Mouse (Mus musculus) CH12.LX (cell line): ENCODE measurements at regions not wholly inside any gene's neighbourhood (a gene's known extent, or its start where the extent isn't known, plus 50 kb on each side); places are given as distances from the start of the nearest gene placed in this dataset.

Experiments used
- DNase-seq: peaks from one replicate; pipeline ENCODE4 v3.0.0-alpha.2; 2013; ENCODE audit errors: extremely low read depth
- H3K27ac ChIP-seq: 2 replicates; pipeline ENCODE4 v1.5.1; 2012; ENCODE audit warnings: low read depth, mild to moderate bottlenecking, control low read depth, moderate library complexity; ENCODE audit not compliant: insufficient read depth
- H3K27me3 ChIP-seq: replicated peaks from 2 replicates; pipeline ENCODE3; 2012; ENCODE audit warnings: inconsistent platforms
- H3K36me3 ChIP-seq, 2 experiments: replicated peaks in 1 of 2; 2 replicates each; pipeline versions ENCODE3 to v1.6.1; 2012; ENCODE audit warnings: inconsistent platforms in 1 of 2, low read length in 1 of 2, mild to moderate bottlenecking in 1 of 2, mixed read lengths in 1 of 2, moderate library complexity in 1 of 2; ENCODE audit not compliant: control insufficient read depth in 1 of 2, insufficient read depth in 1 of 2
- H3K4me1 ChIP-seq, 2 experiments: 2 replicates each; pipeline ENCODE4 v1.6.1; 2012; ENCODE audit warnings: inconsistent platforms in 1 of 2, moderate library complexity in 1 of 2; ENCODE audit not compliant: insufficient read depth in 2 of 2, control insufficient read depth in 1 of 2
- H3K4me2 ChIP-seq: 2 replicates; pipeline ENCODE4 v1.6.1; 2012; ENCODE audit warnings: low read depth, mild to moderate bottlenecking, control low read depth; ENCODE audit not compliant: poor library complexity, insufficient read depth, severe bottlenecking
- H3K4me3 ChIP-seq, 3 experiments: fragments of 150-350 bp in 1 of 3; sonication (generic) in 1 of 3; replicated peaks in 1 of 3; 2 replicates each; pipeline versions ENCODE3 to v1.5.1; 2011 to 2012; ENCODE audit warnings: low read depth in 2 of 3, low read length in 2 of 3, mild to moderate bottlenecking in 2 of 3, moderate library complexity in 2 of 3, control low read depth in 1 of 3, improper control_type of control experiment in 1 of 3, inconsistent platforms in 1 of 3, mixed read lengths in 1 of 3; ENCODE audit not compliant: poor library complexity in 1 of 3
- H3K79me2 ChIP-seq: replicated peaks from 2 replicates; pipeline ENCODE4 v1.6.1; 2012; ENCODE audit warnings: mild to moderate bottlenecking, moderate library complexity; ENCODE audit not compliant: control insufficient read depth, poor library complexity, insufficient read depth, severe bottlenecking; ENCODE audit errors: extremely low read depth
- H3K9ac ChIP-seq: 2 replicates; pipeline ENCODE4 v1.6.1; 2012; ENCODE audit warnings: low read depth, mild to moderate bottlenecking, control low read depth, moderate library complexity; ENCODE audit not compliant: insufficient read depth
- H3K9me3 ChIP-seq: replicated peaks from 2 replicates; pipeline ENCODE3; 2012; ENCODE audit warnings: low read length, inconsistent platforms, mixed read lengths
- CHD1 ChIP-seq: IDR thresholded peaks from 2 replicates; pipeline ENCODE4 v1.6.1; 2012; ENCODE audit warnings: low read depth, low read length, improper control_type of control experiment, inconsistent platforms
- ELF1 ChIP-seq: IDR thresholded peaks from 2 replicates; pipeline ENCODE4 v1.6.1; 2014; ENCODE audit warnings: low read depth, mild to moderate bottlenecking, inconsistent platforms, low read length, improper control_type of control experiment
- EP300 ChIP-seq: IDR thresholded peaks from 2 replicates; pipeline ENCODE4 v1.6.1; 2011; ENCODE audit warnings: low read length, improper control_type of control experiment
- ETS1 ChIP-seq: conservative IDR thresholded peaks from 2 replicates; pipeline ENCODE4 v1.6.1; 2012; ENCODE audit warnings: low read depth, mild to moderate bottlenecking, inconsistent platforms, low read length, improper control_type of control experiment, moderate library complexity
- HCFC1 ChIP-seq: IDR thresholded peaks from 2 replicates; pipeline ENCODE4 v1.6.1; 2012; ENCODE audit warnings: low read depth, mild to moderate bottlenecking, inconsistent platforms, low read length, improper control_type of control experiment
- KAT2A ChIP-seq: IDR thresholded peaks from 2 replicates; pipeline ENCODE4 v1.6.1; 2012; ENCODE audit warnings: low read length, improper control_type of control experiment, inconsistent platforms; ENCODE audit not compliant: insufficient replicate concordance
- MAX ChIP-seq: IDR thresholded peaks from 2 replicates; pipeline ENCODE4 v1.6.1; 2011; ENCODE audit warnings: low read length, improper control_type of control experiment
- MAZ ChIP-seq: IDR thresholded peaks from 2 replicates; pipeline ENCODE4 v1.6.1; 2012; ENCODE audit warnings: low read depth, mild to moderate bottlenecking, inconsistent platforms, low read length, improper control_type of control experiment, moderate library complexity
- MEF2A ChIP-seq: IDR thresholded peaks from 2 replicates; pipeline ENCODE4 v1.6.1; 2014; ENCODE audit warnings: low read depth, mild to moderate bottlenecking, inconsistent platforms, low read length, improper control_type of control experiment, borderline replicate concordance
- MXI1 ChIP-seq: IDR thresholded peaks from 2 replicates; pipeline ENCODE4 v1.6.1; 2011; ENCODE audit warnings: mild to moderate bottlenecking, low read depth, low read length, improper control_type of control experiment
- NRF1 ChIP-seq: IDR thresholded peaks from 2 replicates; pipeline ENCODE4 v1.6.1; 2014; ENCODE audit warnings: low read depth, mild to moderate bottlenecking, inconsistent platforms, low read length, improper control_type of control experiment, moderate library complexity
- POLR2A ChIP-seq: IDR thresholded peaks from 2 replicates; pipeline ENCODE4 v1.6.1; 2011; ENCODE audit warnings: low read depth, mild to moderate bottlenecking, improper control_type of control experiment, low read length
- RAD21 ChIP-seq: IDR thresholded peaks from 2 replicates; pipeline ENCODE4 v1.6.1; 2011; ENCODE audit warnings: low read depth, mild to moderate bottlenecking, low read length, improper control_type of control experiment, moderate library complexity
- USF1 ChIP-seq: IDR thresholded peaks from 2 replicates; pipeline ENCODE4 v1.6.1; 2014; ENCODE audit warnings: low read depth, mild to moderate bottlenecking, inconsistent platforms, low read length, improper control_type of control experiment
- ZMIZ1 ChIP-seq: IDR thresholded peaks from 2 replicates; pipeline ENCODE4 v1.6.1; 2012; ENCODE audit warnings: low read depth, mild to moderate bottlenecking, inconsistent platforms, low read length, improper control_type of control experiment
- ZNF384 ChIP-seq: IDR thresholded peaks from 2 replicates; pipeline ENCODE4 v1.6.1; 2012; ENCODE audit warnings: low read depth, low read length, improper control_type of control experiment, inconsistent platforms
- dilution Hi-C: fragments of 300-500 bp; cut with MboI; formaldehyde crosslinking; loops from 2 replicates; pipeline ENCODE4 v1.14.3; 2020; ENCODE audit warnings: low sequenced_read_pairs; ENCODE audit not compliant: extremely low pct_unique_long_range_greater_than_20kb, extremely low pct_ligation_motif_present
- in situ Hi-C: fragments of 300-500 bp; cut with MboI; formaldehyde crosslinking; loops from 3 replicates; pipeline ENCODE4 v1.14.3; 2019; ENCODE audit warnings: low sequenced_read_pairs, low pct_ligation_motif_present, low pct_unique_long_range_greater_than_20kb, mixed read lengths

DNA sequence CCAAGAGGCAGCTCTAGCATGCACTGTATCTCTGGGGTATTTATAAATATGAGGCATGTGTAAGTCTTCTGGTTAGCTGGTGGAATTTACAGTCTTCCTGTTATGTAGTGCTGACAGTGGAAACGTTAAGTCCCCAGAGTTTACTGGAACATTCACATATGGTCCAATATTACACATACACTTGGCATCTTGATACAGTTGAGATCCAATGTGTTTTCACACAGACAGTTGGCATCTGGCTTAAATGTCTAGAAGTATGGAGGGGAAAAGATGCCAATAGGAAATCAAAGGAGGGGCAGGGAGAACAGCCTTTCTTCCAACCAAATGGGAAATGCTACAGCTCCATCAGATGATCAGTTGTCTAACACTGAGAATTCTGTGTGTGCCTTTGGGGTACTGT is 154.0 kb downstream of the Trmt11 start:
- Histone ChIP-seq H3K27ac (no peak overlapping the region), H3K36me3 (no peaks in the 10 kb centered on the region), H3K4me1 (peaks cover 0 to 8% of the 10 kb centered on the region in 2 experiments; a peak in 1 of 4 replicates), H3K79me2 (no peaks in the 10 kb centered on the region), H3K9me3 (no peaks in the 10 kb centered on the region), H3K4me2 (no peak overlapping the region), H3K4me3 (no peak overlapping the region), H3K9ac (no peak overlapping the region), H3K27me3 (no peaks in the 10 kb centered on the region)
- dilution Hi-C loops, result no loop called here
- DNase-seq, result no peak
- in situ Hi-C loops, result no loop called here
- TF ChIP-seq ELF1 (no peak), ZMIZ1 (no peak), USF1 (no peak), EP300 (no peak), ZNF384 (no peak)

DNA sequence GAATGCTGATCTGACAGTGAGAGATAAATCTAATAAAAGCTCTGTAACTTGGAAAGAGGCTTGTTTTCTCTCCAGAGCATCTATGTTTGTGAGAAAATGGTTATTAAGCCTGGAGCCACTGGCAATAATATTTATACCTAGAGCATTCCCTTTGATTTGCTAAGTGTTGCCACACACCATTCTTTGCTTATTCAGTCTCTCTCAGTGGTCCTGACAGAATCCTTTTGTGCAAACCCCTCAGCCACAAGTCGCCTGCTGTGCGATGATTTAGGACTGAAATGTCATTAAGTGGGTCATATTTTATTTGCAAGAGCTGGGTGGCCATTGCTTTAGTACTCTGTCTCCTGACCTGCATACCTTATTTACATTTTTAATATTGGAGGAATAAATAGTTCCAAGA is 160.7 kb downstream of the Trmt11 start:
- no peak overlapping the region for H3K9ac ChIP-seq
- dilution Hi-C loops, result no loop called here
- no peaks in the 10 kb centered on the region for H3K27me3 ChIP-seq
- no peaks in the 10 kb centered on the region for H3K79me2 ChIP-seq
- no peak overlapping the region for H3K27ac ChIP-seq
- no peak overlapping the region for H3K4me2 ChIP-seq
- H3K4me1 ChIP-seq, result no peaks in the 10 kb centered on the region
- H3K36me3 ChIP-seq, result no peaks in the 10 kb centered on the region
- no peak for DNase-seq
- H3K9me3 ChIP-seq, result no peaks in the 10 kb centered on the region
- no peak overlapping the region for H3K4me3 ChIP-seq
- in situ Hi-C loops, result no loop called here
- no peak for TF ChIP-seq KAT2A
- TF ChIP-seq EP300, result no peak
- TF ChIP-seq ZNF384, result no peak
- TF ChIP-seq NRF1, result no peak
- TF ChIP-seq USF1, result no peak
- no peak for TF ChIP-seq HCFC1
- TF ChIP-seq MXI1, result no peak
- TF ChIP-seq CHD1, result no peak
- no peak for TF ChIP-seq MAX
- no peak for TF ChIP-seq ELF1
- no peak for TF ChIP-seq MEF2A
- no peak for TF ChIP-seq POLR2A
- TF ChIP-seq MAZ, result no peak
- TF ChIP-seq ETS1, result no peak
- TF ChIP-seq RAD21, result no peak
- TF ChIP-seq, all 38 proteins: peak for 0
